Mouse (Mus musculus) midbrain, embryonic 16.5 days (tissue): Measurements from ENCODE around the gene Ccdc85c. TPM values are rescaled to one million over a fixed set of nuclear protein-coding genes. Genes with fewer than 3 reads are reported as not detected.

Experiments
- ATAC-seq: fragments of 200-750 bp; cut with Nextera tagmentation; 2 replicates; pipeline ENCODE4 v1.8.0; 2017; ENCODE audit warnings: moderate TSS enrichment
- H3K27ac ChIP-seq: fragments of 300-500 bp; sonication (generic); 2 replicates; pipeline ENCODE4 v1.5.1; 2014; ENCODE audit warnings: mild to moderate bottlenecking, low read length, mixed read lengths
- H3K27me3 ChIP-seq: fragments of 300-500 bp; sonication (generic); 2 replicates; pipeline ENCODE4 v1.6.1; 2014; ENCODE audit warnings: low read depth, low read length, mixed read lengths; ENCODE audit not compliant: control insufficient read depth, insufficient read depth
- H3K36me3 ChIP-seq: fragments of 300-500 bp; sonication (generic); 2 replicates; pipeline ENCODE4 v1.6.1; 2014; ENCODE audit warnings: mild to moderate bottlenecking, low read length, moderate library complexity, mixed read lengths; ENCODE audit not compliant: control insufficient read depth, insufficient read depth
- H3K4me1 ChIP-seq: fragments of 300-500 bp; sonication (generic); 2 replicates; pipeline ENCODE4 v1.6.1; 2014; ENCODE audit warnings: mild to moderate bottlenecking, low read length, mixed read lengths; ENCODE audit not compliant: control insufficient read depth, insufficient read depth
- H3K4me2 ChIP-seq: fragments of 300-500 bp; sonication (generic); 2 replicates; pipeline ENCODE4 v1.6.1; 2014; ENCODE audit warnings: mild to moderate bottlenecking, low read length, mixed read lengths
- H3K4me3 ChIP-seq: fragments of 300-500 bp; sonication (generic); 2 replicates; pipeline ENCODE4 v1.5.1; 2014; ENCODE audit warnings: low read depth, mild to moderate bottlenecking, low read length, moderate library complexity, mixed read lengths
- H3K9ac ChIP-seq: fragments of 300-500 bp; sonication (generic); 2 replicates; pipeline ENCODE4 v1.6.1; 2014; ENCODE audit warnings: low read depth, low read length, mixed read lengths
- H3K9me3 ChIP-seq: fragments of 300-500 bp; sonication (generic); replicated peaks from 2 replicates; pipeline ENCODE4 v1.6.1; 2014; ENCODE audit warnings: mild to moderate bottlenecking, low read length, mixed read lengths; ENCODE audit not compliant: control insufficient read depth, poor library complexity, severe bottlenecking
- WGBS: fragments of 180-500 bp; shearing (Covaris S2); extraction: QIAGEN DNeasy Blood & Tissue Kit; methylation state at CpG from one replicate; pipeline ENCODE4 v1.1.7; 2014; 5-methylcytosine and 5-hydroxymethylcytosine counted together
- polyA plus RNA-seq: library from polyadenylated mRNA; unstranded; fragments of >200 nt; fragmentation: Nextera tagmentation; extraction: Ambion mirVana; gene quantifications from 2 replicates; pipeline ENCODE4 v1.2.1, GENCODE M21; 2015

Gene Ccdc85c
- polyA plus RNA-seq, 1 experiment from 2014 or later = 13.2 TPM

- whole genome bisulfite sequencing = 84% methylated on average over 24 of the region's 31 CpGs
- H3K9me3 ChIP-seq = no peaks in the 10 kb centered on the region
- peaks cover 29% of the 10 kb centered on the region for H3K4me1 ChIP-seq
- ATAC-seq = no peak
- H3K27me3 ChIP-seq = no peaks in the 10 kb centered on the region
- no peak overlapping the region for H3K27ac ChIP-seq
- no peaks in the 10 kb centered on the region for H3K36me3 ChIP-seq
- H3K4me2 ChIP-seq = no peak overlapping the region
- H3K9ac ChIP-seq = no peak overlapping the region
- no peak overlapping the region for H3K4me3 ChIP-seq
These were observed 24.0 kb downstream of the Ccdc85c start for GRCm38 (mm10) chr12:108251034-108251792.

GRCm38 (mm10) chr12:108249522-108249921 lies 25.7 kb downstream of the Ccdc85c start:
- H3K27me3 ChIP-seq = no peaks in the 10 kb centered on the region
- 61% methylated on average over 10 of the region's 10 CpGs for WGBS
- no peaks in the 10 kb centered on the region for H3K36me3 ChIP-seq
- no peaks in the 10 kb centered on the region for H3K9me3 ChIP-seq
- H3K4me3 ChIP-seq = no peak overlapping the region
- no peak overlapping the region for H3K9ac ChIP-seq
- peaks cover 30% of the 10 kb centered on the region for H3K4me1 ChIP-seq
- H3K4me2 ChIP-seq = no peak overlapping the region
- H3K27ac ChIP-seq = no peak overlapping the region
- no peak for ATAC-seq

- Histone ChIP-seq H3K4me2 (no peak overlapping the region), H3K27me3 (no peaks in the 10 kb centered on the region), H3K27ac (no peak overlapping the region), H3K4me1 (peaks cover 34% of the 10 kb centered on the region), H3K4me3 (no peak overlapping the region), H3K36me3 (no peaks in the 10 kb centered on the region), H3K9me3 (no peaks in the 10 kb centered on the region), H3K9ac (no peak overlapping the region)
- ATAC-seq = no peak
- WGBS = 96% methylated on average over 8 of the region's 8 CpGs
These were observed 26.2 kb downstream of the Ccdc85c start for GRCm38 (mm10) chr12:108249019-108249418.

- 77% methylated on average over 10 of the region's 10 CpGs for WGBS
- H3K4me2 ChIP-seq = no peak overlapping the region
- H3K9me3 ChIP-seq = no peaks in the 10 kb centered on the region
- no peak for ATAC-seq
- no peak overlapping the region for H3K9ac ChIP-seq
- H3K36me3 ChIP-seq = no peaks in the 10 kb centered on the region
- H3K4me1 ChIP-seq = peaks cover 40% of the 10 kb centered on the region
- no peak overlapping the region for H3K4me3 ChIP-seq
- H3K27me3 ChIP-seq = no peaks in the 10 kb centered on the region
- H3K27ac ChIP-seq = no peak overlapping the region
These were observed 28.3 kb downstream of the Ccdc85c start for GRCm38 (mm10) chr12:108246759-108247500.

GRCm38 (mm10) chr12:108245579-108245978 lies 29.6 kb downstream of the Ccdc85c start:
- Histone ChIP-seq H3K4me1 (peaks cover 51% of the 10 kb centered on the region), H3K27ac (no peak overlapping the region), H3K36me3 (no peaks in the 10 kb centered on the region), H3K4me3 (no peak overlapping the region), H3K4me2 (no peak overlapping the region), H3K27me3 (no peaks in the 10 kb centered on the region), H3K9ac (no peak overlapping the region), H3K9me3 (no peaks in the 10 kb centered on the region)
- 41% methylated on average over 9 of the region's 9 CpGs for WGBS
- ATAC-seq = no peak

- H3K4me3 ChIP-seq = no peak overlapping the region
- H3K4me2 ChIP-seq = 0 out of 2 replicates have a peak overlapping the region, but pooled peaks have one; percentile 3
- no peak overlapping the region for H3K9ac ChIP-seq
- H3K27me3 ChIP-seq = no peaks in the 10 kb centered on the region
- H3K9me3 ChIP-seq = no peaks in the 10 kb centered on the region
- whole genome bisulfite sequencing = 7% methylated on average over 8 of the region's 8 CpGs
- no peak for ATAC-seq
- H3K36me3 ChIP-seq = no peaks in the 10 kb centered on the region
- H3K27ac ChIP-seq = peak overlapping the region; percentile 60
- peaks cover 55% of the 10 kb centered on the region for H3K4me1 ChIP-seq
These were observed 30.4 kb downstream of the Ccdc85c start for GRCm38 (mm10) chr12:108244778-108245177.

GRCm38 (mm10) chr12:108242243-108242745 lies 32.9 kb downstream of the Ccdc85c start:
- Histone ChIP-seq H3K4me3 (no peak overlapping the region), H3K9ac (no peak overlapping the region), H3K27ac (no peak overlapping the region), H3K4me1 (peaks cover 63% of the 10 kb centered on the region), H3K4me2 (no peak overlapping the region), H3K36me3 (no peaks in the 10 kb centered on the region), H3K27me3 (no peaks in the 10 kb centered on the region), H3K9me3 (no peaks in the 10 kb centered on the region)
- WGBS = 29% methylated on average over 20 of the region's 20 CpGs
- ATAC-seq = no peak

- WGBS = 35% methylated on average over 6 of the region's 6 CpGs
- no peak for ATAC-seq
- Histone ChIP-seq H3K4me1 (peaks cover 64% of the 10 kb centered on the region), H3K27ac (peak overlapping the region; percentile 74), H3K4me3 (no peak overlapping the region), H3K9me3 (no peaks in the 10 kb centered on the region), H3K4me2 (0 out of 2 replicates have a peak overlapping the region, but pooled peaks have one; percentile 31), H3K27me3 (no peaks in the 10 kb centered on the region), H3K36me3 (no peaks in the 10 kb centered on the region), H3K9ac (peak overlapping the region; percentile 54; the same call in 1 of the 2 replicates)
These were observed 33.6 kb downstream of the Ccdc85c start for GRCm38 (mm10) chr12:108241626-108242025.
